Mouse (Mus musculus): ENCODE results near the gene Iqch. TPM values are rescaled to one million over a fixed set of nuclear protein-coding genes. Genes with fewer than 3 reads are reported as not detected.

Iqch gene
- under 1 TPM; 0.07 to 0.12 (median 0.10) TPM for total RNA-seq (2022)

DNA sequence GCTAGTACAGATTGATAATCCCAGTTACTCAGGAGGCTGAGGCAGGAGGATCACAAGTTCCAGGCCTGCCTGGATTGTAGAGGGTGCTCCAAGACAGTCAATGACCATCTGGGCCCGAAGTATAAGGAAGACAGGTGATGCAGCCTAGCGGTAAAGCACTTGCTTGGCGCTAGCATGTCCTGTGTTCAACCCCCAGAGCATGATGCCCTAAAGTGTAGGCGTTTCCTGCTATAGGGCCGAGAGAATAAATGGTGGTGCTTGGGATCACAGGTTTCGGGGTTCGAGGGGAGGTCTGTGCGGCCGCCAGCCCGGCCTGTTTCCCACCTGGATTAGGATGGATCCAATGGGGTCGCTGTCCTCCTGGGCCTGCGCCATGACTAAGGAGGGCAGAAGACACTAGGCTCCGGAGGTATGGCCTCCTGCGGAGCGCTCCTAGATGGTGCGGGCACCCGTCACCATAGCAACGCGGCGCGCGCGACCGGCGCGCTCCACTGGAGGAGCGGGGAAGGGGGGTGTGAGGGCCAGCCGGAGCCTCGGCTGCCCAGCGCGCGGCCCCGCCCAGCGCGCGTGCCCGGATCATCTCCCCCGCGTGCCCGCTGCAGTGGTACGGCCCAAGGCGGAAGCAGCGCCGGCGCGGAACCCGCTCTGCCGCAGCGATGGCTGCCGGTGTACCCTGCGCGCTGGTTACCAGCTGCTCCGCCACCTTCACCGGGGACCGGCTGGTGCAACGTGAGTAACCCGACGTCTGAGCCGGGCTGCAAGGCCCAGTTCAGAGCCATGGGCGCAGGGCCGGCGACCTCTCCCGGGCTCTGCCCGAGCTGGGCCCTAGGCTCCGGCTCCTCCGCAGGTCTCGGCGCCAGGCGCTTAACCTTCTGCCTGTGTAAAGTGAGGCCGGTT lies at the start of gene Iqch, which contains the start of gene Aagab:
TSS of gene Iqch (minus strand) at position 451 of the 897 bp plus-strand sequence.
TSS of gene Aagab (plus strand) at position 618 of the 897 bp plus-strand sequence.
- peak; percentile 94 for DNase-seq

DNA sequence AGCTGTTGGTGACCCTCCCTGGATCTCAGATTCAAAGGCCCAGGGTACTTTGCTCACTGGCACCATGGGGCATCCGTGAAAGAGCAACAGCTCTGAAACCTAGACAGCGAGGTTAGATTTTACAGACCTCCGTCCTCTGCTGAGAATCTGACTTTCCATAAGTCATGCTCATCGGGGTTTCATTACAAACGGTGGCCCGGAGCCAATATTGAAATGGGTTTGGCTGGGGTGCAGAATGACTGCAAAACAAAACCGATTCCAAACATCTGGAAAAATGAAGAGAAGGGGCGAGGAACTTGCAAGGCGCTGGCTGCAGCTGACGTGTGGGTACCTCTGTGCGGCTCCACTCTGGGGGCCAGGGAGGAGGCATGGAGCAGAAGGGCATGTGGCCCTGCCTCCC lies 49.3 kb upstream of the Iqch start:
- no peak for DNase-seq

DNA sequence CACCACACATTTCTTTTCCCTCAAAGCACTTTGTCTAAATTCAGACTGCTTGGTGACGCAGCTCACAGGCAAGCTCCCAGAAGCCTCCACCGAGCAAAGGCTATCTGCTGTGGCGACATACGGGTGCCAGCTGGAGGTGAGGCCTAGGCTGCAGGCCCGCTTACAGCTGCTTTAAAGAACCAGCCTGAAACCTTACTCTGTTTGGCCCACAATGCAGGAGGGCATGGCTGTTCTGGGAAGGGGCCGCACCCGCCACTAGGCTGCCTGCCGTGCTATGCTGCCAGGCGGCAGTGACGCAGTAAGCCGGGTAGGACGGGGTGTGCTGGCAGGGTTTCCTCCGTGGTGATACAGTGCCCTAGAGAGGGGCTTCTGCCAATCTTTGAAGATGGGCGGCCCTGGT lies 48.6 kb upstream of the Iqch start:
- DNase-seq: no peak

DNA sequence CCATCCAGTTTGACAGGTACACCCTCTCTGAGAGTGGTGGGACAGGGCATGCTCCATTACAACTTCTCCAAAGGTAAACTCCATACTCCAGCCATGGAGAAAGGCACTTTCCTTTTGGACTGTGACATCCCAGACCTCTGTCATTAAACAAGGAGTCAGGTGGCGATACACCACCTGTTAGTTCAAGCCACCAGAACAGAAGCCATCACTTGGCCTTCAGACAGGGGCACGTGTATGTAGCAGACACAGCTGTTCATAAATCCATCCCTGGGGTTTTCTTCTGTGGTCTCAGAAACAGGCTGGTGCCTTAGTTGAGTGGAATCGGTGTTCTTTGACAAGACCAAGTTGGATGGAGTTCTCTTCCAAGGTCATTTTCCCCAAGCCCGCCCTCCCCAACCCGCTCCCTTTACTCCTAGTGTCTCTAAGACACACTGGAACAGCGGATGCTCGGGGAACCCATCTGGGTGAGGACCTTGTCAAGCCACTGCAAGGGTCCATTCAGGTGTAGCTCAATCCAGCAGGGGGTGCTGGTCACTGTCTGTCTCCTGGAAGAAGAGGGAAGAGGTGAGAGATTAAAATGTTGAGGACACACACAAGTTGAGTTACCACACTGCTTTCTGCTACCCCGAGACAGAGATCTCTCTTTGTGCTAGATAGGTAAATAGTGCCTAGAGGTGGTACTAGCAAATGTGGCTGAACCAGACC lies 47.7 kb upstream of the Iqch start:
- DNase-seq: no peak

DNA sequence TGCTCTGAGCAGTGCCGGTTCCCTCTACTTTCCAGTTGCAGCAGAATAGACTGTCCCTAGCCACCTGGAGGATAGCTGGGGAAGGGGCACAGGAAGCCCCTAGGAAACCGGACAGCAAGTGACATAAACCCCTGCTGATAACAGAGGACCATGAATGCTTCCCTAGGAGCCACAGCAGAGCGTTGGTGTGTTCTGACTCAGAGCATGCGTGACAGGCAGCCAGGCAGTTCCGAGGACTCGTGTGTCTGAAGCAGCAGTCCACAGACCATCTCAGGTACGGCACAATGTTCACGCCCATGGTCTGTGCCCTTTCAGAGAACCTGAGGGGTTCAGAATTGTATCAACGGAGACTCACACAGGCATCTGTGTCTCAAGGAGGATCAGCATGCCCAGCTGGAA lies 46.2 kb upstream of the Iqch start:
- DNase-seq: no peak

DNA sequence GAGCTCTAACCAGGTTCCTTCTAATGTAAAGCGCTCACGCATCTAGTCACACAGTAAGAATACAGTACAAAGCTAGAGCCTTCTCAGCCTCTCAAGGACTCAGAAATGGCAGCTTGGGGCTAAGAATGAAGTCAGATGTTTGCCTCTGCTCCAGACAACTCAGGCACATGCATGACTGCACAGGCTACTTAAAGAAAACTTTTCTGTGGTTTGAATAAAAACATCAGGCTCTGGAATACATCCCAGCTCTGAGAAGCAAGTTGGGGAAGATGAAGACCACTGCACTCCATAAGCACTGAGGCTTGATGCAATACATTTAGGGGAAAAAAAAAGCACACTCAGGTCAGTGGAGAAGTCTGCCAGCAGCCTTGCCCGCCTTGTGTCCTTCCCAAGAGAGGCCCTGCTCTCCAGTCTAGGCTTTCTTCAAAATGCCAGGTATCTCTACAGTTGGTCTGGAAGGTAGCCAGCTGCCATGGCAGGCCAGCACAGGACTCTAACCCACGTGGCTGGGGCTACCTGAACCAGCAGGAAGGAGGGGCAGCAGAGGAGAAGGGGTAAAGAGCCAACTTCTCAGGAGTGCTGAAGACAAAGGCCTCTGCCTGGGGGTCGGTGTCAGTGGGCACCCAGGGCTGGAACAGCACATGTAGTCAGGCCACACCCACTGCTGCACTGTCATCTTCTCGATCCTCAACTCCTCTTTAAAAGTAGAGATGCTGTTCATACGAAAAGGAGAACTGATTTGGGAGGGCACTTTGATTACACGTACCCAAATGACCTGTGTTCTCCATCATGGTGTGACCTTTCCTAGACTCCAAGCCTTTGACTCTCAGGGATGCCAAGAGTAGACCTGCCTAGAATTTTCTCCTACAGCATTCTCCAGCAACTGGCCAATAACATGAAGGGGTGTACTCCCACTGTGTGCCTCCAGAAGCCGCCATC lies 45.6 kb upstream of the Iqch start:
- DNase-seq: no peak

DNA sequence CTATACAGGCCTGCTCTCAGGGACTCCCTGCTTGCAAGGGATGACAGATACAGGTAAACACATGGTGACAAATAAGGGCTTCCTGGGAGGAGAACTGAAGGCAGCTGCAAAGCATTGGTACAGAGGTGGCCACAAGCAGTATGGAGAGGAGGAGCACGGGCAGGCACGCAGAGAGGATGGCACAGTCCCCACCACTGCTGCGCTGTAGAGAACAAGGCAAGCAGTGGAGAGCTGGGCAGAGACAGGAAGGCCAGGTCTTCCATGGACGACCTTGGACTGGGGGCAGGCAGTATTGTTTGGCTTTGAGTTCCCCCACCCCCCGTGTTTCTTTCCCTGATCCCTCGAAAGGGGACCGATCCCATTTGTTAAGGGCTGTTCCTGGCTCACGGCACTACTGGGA lies 42.8 kb upstream of the Iqch start:
- DNase-seq: no peak

DNA sequence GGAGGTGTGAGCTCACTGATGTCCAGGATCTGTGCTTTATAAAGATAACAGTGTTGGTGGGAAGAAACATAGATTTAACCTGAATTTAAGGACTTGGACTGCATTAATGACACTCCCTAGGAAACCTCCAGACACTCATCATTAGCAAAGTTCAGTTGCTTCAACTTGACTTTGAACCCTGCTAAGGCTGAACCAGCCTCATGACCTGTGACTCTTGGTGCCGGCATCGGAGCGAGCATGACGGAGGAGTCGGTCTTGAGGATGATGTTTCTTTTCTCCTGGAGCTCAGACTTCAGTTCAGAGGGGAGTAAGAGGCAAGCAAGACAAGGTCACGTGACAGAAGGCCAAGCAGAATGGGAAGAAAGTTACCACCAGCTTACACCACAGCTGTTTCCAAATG lies 41.7 kb upstream of the Iqch start:
- no peak for DNase-seq

DNA sequence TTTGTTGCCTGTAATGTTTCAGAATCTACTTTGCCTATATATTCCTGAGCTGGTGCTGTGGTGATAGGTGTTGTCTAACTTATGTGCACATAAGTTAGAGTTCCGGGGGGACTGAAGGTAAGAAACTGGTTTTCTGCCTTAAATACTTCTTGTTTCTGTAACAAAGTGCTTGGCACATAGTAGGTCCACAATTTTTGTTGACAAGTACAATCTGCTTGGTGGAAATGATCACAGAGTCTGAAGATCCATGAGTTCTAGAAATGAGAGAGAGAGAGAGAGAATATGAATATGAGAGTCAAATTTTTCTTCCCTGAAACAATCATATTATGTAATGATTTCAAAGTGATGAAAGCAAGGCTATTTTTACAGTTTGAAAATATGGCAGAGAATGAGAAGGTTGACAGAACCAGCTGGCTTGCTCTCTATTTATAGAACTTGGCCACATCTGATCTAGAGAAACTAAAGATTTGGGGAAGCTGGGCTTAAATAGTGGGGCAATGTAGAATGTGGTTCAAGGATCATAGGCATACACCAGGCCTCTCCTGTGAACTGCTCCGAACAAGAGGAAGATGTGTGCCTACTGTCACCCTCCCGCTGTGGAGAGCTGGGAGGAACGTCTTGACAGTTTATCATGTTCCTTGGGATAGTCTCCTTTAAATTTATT lies 39.8 kb upstream of the Iqch start:
- no peak for DNase-seq

DNA sequence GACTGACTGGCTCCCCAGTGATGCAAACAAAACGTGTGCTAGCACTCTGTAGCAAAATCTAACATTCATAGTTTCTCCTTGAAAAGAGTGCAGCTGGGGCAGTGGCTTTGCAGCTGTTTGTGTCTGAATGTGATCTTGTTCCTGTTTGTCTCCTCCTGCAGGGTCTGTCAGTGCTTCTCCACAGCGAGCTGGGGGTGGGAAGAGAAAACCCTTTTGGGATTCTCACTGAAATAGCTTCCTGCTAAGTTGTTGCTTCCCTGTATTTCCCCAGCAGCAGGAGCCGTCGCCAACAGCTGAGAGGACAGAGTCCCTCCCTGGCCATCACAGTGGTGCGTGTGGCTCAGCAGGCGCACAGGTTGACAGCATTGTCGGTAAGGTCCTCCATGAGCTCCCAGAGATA lies 33.8 kb upstream of the Iqch start:
- no peak for DNase-seq

DNA sequence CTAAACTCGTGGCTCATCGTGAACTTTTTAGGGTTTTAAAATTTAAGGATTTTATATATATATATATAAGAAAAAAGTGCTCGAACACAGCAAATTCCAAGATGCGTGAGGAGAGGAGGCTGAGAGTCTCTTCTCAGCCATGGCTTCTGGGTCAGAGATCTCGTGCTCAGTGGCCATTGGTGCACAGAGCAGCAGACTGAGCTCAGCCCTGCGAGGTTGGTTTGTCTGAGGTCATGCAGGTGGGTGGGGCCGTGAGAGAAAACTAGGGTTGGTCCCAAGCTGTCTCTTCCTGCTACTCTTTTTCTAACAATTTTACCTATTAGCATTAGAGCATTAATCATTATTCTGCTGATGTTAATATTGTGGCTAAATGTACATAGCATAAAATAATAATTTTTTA lies 31.0 kb upstream of the Iqch start:
- no peak for DNase-seq

DNA sequence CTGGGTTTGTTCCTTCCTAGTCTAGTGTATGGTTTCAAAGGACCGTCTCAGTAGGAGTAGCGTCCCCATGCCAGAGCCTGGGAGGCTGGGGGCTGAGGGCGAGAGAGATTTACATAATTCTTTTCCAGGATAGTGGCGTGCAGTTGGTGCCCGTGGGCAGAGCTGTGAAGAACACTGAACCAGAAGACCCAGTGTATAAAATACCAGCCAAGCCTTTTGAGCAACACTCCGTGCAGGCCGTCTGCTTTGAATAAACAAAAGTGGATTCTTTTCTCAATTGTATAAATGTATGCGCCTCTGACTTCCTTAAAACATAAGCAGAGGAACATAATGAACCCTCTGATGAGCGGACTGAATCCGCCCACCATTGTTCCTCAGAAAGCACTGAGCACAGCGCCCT lies 30.6 kb upstream of the Iqch start:
- no peak for DNase-seq

DNA sequence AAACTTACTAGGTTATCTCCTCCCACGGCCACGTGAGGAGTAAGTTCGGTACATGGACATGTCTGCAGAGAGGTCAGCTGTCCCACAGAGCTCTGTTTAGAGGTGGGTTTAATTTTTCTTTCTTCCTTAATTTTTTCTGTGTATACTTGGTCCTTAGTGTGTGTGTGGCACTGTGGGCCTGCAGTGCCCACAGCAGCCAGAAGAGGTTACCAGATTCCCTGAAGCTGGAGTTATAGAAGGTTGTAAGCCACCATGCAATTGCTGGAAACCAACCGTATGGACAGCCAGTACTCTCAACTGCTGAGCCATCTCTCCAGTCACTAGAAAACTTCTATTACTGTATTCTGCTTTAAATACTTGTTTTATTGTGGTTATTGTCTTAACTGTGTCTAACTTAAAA lies 29.8 kb upstream of the Iqch start:
- no peak for DNase-seq

DNA sequence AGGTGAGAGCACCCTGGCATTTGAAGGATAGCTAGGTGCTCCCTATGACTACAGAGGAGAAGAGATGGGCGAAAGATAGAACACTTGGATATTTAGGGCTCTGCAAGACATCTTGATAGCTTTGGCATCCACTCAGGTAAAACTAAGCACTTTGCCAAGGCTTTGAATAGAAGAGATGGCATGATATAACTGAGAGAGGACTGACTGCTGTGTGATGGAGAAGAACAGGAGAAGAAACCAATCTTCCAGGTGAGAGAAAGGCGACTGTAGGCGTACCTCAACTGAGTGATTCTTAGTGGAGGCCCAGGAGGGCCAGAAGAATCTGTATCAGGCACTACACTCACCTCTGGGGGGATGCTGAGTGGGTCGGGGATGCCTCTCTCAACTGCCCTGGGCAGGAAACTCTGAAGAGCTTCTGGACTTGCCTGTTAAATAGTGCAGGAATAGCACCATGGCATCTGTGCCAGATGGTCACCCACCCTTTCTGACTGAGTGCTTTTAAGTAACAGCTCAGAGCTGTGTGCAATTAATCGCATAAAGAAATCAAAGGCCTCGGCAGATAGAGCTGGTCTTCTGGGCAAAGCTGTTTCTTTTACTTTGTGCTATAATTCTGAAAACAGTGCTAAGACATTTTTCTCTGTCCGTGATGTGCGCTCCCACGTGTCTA lies 22.9 kb upstream of the Iqch start:
- DNase-seq: no peak

DNA sequence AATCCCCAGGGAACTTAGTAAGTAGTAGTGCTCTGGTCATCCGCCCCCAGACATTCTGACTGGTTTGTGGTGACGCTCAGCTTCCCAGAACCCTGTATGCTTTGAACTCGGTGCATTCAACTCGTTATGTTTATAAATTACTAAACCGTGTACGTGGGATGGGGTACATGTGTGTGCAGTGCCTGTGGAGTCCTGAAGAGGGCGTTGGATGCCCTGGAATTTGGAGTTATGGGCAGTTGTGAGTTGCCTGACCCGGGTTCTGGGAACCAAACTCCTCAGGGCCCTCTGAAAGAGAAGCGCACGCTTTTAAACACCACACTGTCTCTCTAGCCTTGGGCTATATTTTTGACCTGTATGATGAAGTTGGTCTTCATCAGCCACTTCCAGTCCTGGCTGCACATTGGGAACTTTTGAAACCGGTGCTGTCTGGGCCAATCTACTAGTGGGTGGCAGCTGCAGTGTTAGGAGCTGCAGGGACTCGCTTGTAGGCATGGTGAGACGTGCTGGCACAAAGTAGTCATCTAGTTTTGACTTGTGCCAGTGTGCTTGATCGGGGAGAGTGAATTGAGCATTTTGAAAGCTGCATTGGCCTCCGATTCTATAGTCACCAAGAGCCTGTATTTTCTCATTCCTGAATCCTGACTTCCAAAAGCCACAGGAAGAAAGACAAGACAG lies 21.7 kb upstream of the Iqch start:
- DNase-seq: no peak

DNA sequence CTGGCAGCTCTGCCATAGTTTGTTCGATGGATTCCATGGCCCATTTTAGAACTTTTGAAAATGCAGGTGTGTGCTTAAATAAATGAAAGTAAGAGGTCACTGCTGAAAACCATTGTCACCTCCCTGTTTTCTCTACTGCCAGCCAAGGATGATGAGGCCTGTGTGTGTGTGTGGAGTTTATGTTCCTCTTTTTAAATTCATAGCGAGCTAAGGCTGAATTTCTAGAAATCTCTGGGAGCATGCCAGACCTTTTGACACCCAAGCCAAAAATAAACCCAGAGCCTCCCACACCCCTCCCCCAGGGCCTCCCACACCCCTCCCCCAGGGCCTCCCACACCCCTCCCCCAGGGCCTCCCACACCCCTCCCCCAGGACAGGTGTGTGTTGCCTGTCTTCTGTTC lies 15.7 kb upstream of the Iqch start:
- DNase-seq: no peak

DNA sequence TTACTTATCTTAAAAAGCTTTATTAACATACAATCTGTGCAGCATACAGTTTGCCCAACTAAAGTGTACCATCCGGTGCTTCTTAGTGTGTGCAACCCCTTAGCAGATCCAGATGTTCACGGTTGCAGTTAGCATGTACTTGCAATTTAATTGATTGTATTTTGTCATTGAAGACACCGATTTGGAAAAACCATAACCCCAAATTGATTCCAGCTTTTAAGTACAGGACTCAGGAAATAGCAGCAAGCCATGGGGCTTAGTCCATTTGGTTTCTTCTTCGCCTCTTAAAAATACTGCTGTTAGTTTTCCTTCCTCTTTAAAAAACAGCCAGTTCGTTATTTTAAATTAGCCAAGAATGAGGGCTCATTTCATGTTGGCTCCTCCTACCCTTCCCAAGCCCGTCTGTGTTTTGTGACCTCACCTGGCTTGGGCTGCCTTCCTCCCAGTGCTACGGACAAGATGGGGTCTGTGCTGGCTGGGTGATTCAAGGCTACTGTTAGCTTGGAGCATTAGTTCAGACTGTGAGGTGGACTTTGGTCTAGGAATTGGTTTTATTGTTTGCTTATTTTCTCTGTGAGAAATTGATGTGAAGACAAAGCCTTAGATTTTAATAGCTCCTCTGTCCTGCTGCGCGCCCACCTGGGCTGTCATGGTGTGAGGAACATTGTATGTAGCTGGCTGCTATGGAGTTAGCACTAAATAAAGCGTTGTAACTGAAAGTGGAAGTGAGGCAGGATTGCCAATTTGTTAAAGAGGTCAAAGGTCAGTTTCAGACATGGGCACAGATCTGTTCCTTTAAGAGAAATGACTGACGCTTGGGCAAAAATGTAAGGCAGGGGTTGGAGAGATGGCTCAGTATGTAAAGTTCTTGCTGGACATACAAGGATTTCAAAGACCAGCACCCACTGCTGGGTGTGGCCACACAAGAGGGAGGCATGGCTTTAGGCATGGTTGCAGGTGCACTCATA lies 12.0 kb upstream of the Iqch start:
- no peak for DNase-seq

DNA sequence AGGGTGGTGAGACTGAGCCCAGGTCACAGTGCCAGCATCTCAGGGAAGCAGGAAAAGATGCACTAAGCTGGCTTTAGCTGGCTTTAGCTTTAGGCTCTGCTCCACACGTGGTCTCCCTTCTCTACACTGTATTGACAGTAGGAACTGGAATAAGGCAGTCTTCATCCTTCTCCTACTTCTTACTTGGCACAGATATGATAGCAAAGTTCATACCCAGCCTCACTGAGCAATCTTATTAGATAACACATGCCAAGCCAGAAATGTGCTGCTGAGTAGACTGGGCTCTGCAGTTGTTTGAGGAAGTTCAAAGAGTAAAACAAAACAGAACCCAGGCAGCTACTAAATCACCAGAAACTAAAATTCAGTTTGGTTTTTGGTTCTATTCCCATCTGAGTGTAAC lies 11.3 kb upstream of the Iqch start:
- no peak for DNase-seq

DNA sequence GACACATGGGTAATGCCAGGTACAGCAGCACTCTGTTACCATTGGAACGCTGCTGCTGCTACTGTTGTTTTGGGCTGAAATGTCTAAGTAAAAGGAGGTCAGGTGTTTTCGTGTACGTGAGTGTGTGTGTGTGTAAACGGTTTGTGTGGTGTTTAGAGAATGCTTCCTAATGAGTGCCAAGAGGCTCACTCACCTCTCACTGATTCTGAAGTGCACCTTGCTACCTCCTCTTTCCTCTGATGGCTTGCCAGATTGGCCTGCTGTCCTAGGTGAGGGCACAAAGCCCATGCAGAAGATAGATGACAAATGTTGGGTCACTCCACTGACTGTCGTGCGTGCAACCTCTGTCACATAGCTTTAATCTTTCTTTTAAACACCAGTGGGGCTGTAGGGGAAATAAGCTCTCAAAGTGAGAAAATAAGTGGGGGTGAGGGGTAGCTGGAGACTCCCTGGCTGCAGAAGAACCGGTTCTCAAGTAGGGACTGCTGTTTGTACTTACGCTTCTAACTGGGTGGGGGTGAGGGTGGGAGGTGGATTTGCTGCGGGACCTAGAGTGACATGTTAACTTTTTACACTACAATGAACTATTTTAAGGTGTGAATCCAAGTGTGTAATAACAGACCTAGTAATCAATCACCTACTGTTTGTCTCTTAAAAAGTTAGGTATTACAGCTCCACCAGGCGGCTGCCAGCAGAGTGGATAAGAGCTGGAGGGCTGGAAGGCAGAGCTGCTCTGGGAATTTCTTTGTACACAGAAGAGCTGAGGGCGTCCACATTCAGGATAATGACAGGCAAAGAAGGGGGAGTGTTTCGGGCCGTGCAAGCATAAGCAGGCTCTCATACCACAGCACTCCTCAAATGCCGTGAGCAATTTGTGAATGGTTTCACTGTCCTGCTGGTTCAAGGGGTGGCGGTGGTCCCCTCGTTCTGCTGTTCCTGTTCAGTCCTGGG lies 10.5 kb upstream of the Iqch start:
- DNase-seq: no peak

Measured in adrenal gland, adult 8-10 months (tissue).